ENCODE assay signal across 8 mouse cellular contexts in genomic region chr1:119053402-119053841, GRCm38 (mm10). TPM values are rescaled to one million over a fixed set of nuclear protein-coding genes. Genes with fewer than 3 reads are reported as not detected.
DNase-seq lines count a peak whose midpoint lies in the region; ATAC-seq and TF ChIP-seq lines count a peak whose summit lies in the region.

Gli2 (minus strand) TSS chr1:119053619.

- DNase-seq in adrenal gland, postnatal 14 days: peak; percentile 90
- DNase-seq in embryo, embryonic 9.5 days (ENCODE audit: extremely low spot score): peak; percentile 93
- peak; percentile 79 to 86 for DNase-seq in left cerebral cortex, postnatal 25 days (ENCODE audit: low spot score in 2 of 2)
- peak; percentile 68 for DNase-seq in skeletal muscle tissue, adult 2 months (ENCODE audit: low read depth, low spot score)
- DNase-seq in natural killer cell, adult 2 months (ENCODE audit: low spot score in 2 of 2): no peak

- peak within 1 kb of the TSS; percentile 77 for H3K4me2 ChIP-seq in intestine, postnatal 0 days (replicated peaks; ENCODE audit: low read depth)

- peak; percentile 74 for ATAC-seq in granulocyte monocyte progenitor cell, adult 5-6 weeks (replicated peaks; ENCODE audit: poor library complexity, severe bottlenecking)
- ATAC-seq in intestine, postnatal 0 days: peak; percentile 59
- ATAC-seq in megakaryocyte-erythroid progenitor cell, adult 5-6 weeks (replicated peaks; ENCODE audit: low FRiP score, low TSS enrichment, poor library complexity, severe bottlenecking): peak; percentile 75

- H3K9ac ChIP-seq in intestine, postnatal 0 days (ENCODE audit: low read depth, low read length): peak within 1 kb of the TSS; percentile 40; the same call in 1 of the 2 replicates

- peak; percentile 87 for TF ChIP-seq CTCF in intestine, postnatal 0 days (IDR thresholded peaks at IDR 0.05; ENCODE audit: low read depth)

- intact Hi-C loops in left cerebral cortex, postnatal 25 days (cut with DNase I): loop anchor here (2.0 to 5.0 kb wide), 2 partner anchors 76 to 143 kb away; no protein-coding TSS in a partner anchor

- peak within 1 kb of the TSS; percentile 53 for H3K4me3 ChIP-seq in intestine, postnatal 0 days (ENCODE audit: low read depth, low read length)

- WGBS in intestine, postnatal 0 days: 0% methylated on average over 37 of the region's 42 CpGs

- peak within 1 kb of the TSS; percentile 54 for H3K27ac ChIP-seq in intestine, postnatal 0 days (ENCODE audit: low read depth, low read length)

- peaks cover 45% of the 10 kb centered on the region for H3K27me3 ChIP-seq in intestine, postnatal 0 days (replicated peaks; ENCODE audit: control insufficient read depth, insufficient read depth, low read length)

- no peaks in the 10 kb centered on the region for H3K9me3 ChIP-seq in intestine, postnatal 0 days (ENCODE audit: control insufficient read depth)

- H3K4me1 ChIP-seq in intestine, postnatal 0 days (replicated peaks; ENCODE audit: control insufficient read depth, insufficient read depth, low read length): no peaks in the 10 kb centered on the region

- no peaks in the 10 kb centered on the region for H3K36me3 ChIP-seq in intestine, postnatal 0 days (ENCODE audit: control insufficient read depth, insufficient read depth)

RNA-seq across cellular contexts. Expression of gene Gli2, which starts in this region (rescaled TPM):
- total RNA-seq in adrenal gland, postnatal 14 days (2021): 1.5 and 2.3 TPM in 2 replicates
- total RNA-seq in granulocyte monocyte progenitor cell, adult 5-6 weeks (2014; fragmentation: Nextera tagmentation): not detected in 2 replicates
- total RNA-seq in granulocyte monocyte progenitor cell, adult 5-6 weeks (2017): not detected in 2 replicates
- 2.1 and 3.8 TPM in 2 replicates for polyA plus RNA-seq in intestine, postnatal 0 days (2015; fragmentation: Nextera tagmentation; extraction: Ambion mirVana)
- total RNA-seq in left cerebral cortex, postnatal 25 days (2021): 1 to 10 TPM; 2.7 to 3.4 TPM
- total RNA-seq in megakaryocyte-erythroid progenitor cell, adult 5-6 weeks (2014; fragmentation: Nextera tagmentation): not detected in 2 replicates
- not detected in 2 replicates for total RNA-seq in megakaryocyte-erythroid progenitor cell, adult 5-6 weeks (2017)

Comparison
In these comparisons a context has a peak if more than half of its experiments do, and no peak if none do; other contexts are left out.
1. Peak in ATAC-seq in granulocyte monocyte progenitor cell, adult 5-6 weeks; RNA of the gene not detected or under 1 TPM.
2. Peak in ATAC-seq in megakaryocyte-erythroid progenitor cell, adult 5-6 weeks; RNA of the gene not detected or under 1 TPM.
3. DNase-seq: peak in adrenal gland, postnatal 14 days (single experiment), embryo, embryonic 9.5 days (single experiment), left cerebral cortex, postnatal 25 days (2 of 2) and skeletal muscle tissue, adult 2 months (single experiment); none in natural killer cell, adult 2 months (0 of 2).
4. Peak in every context shown above with its lines, with median percentiles within 50 percentile points of each other: ATAC-seq.